Mouse (Mus musculus) ES-E14 (cell line): ENCODE results near the gene Spns3.
A peak's percentile ranks its signal among the peaks of the same experiment; 100 is the strongest.

Source experiments
- MAFK ChIP-seq: IDR thresholded peaks from 2 replicates; pipeline ENCODE4 v1.6.1; 2014; ENCODE audit warnings: mild to moderate bottlenecking, low read depth, low read length, inconsistent platforms; ENCODE audit not compliant: insufficient read depth
- ZC3H11A ChIP-seq: IDR thresholded peaks from 2 replicates; pipeline ENCODE4 v1.6.1; 2012; ENCODE audit warnings: low read depth, mild to moderate bottlenecking, inconsistent platforms, low read length, borderline replicate concordance

GRCm38 (mm10) chr11:72541928-72542327 is 8.4 kb downstream of the Spns3 start:
- TF ChIP-seq ZC3H11A (no peak), MAFK (peak; percentile 85)
